Mouse (Mus musculus) brain, embryonic 18.5 days (tissue): ENCODE results near the gene Gm21983.
A peak's percentile ranks its signal among the peaks of the same experiment; 100 is the strongest.

Experiments
- DNase-seq: peaks from one replicate; pipeline ENCODE4 v3.0.0-alpha.2; 2012; ENCODE audit warnings: low read depth, low spot score

Gene Gm21983

DNA sequence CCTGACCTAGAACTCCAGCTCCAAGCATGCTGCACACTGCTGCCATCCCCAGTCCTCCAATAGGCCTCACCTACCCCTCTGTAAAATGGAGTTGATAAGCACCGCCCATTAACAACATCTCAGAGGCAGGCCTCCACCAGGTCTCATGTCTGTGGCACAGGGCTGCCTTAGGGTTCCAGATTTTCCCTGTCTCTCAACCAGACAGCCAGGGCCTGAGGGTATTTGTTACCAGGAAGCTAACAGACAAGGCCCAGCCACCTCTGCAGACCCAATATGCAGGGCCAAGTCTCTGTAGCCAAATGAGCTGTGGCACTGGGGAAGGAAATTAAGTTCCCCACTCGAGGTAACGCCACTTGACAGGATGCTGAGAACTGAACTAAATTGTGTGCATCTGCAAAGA lies 20.0 kb downstream of the Gm21983 start:
- DNase-seq = no peak

DNA sequence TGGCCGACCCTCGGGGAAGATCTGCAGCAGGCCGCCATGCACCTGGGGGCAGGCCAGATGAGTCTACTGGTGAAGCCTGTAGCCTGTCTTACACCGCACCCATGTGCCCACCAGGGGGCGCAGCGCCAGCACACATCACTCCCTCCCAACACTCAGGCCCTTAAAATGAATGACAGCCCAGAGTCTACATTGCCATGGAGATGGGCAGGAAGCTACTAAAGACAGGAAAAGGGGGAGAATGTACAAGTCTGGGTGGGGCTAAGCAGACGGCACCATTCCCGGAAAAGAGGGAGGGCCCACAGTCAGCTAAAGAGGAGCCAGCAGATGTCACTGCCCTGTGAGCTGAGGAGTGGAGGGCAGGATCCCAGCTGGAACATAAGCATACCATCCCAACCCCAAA lies 21.0 kb downstream of the Gm21983 start:
- peak; percentile 69 for DNase-seq

DNA sequence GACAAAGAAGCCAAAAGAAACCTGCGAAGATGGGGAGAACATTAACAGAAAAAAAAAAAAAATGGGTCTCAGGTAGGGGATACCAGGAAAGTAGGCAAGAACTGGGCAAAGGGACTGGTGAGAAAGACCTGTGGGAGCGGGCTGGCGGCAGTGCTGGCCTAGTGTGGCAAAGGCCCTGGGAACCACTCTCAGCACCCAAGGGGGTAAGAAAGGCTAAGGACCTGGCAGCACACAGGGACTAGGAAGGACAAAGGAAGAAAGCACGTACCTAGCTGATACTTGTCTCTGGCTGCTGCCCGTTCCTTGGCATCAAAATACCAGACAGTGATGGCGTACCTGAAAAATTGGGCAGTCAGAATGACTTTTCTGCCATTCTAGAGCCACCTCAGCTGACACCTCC lies 21.6 kb downstream of the Gm21983 start:
- DNase-seq = no peak

DNA sequence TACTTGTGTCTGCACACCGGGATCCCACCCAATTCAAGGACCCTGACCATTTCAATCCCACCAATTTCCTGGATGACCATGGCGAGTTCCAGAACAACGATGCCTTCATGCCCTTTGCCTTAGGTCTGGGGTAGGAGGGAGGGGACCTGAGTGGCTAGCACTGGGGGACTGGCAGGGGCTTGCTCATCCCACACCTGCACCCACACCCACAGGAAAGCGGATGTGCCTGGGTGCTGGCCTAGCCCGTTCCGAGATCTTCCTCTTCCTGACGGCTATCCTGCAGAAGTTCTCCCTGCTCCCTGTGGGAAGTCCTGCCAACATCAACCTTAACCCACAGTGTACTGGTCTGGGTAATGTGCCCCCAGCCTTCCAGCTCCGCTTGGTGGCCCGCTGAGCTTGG lies 22.7 kb downstream of the Gm21983 start:
- DNase-seq = no peak

GRCm38 (mm10) chr7:27156005-27156404 lies 24.9 kb downstream of the Gm21983 start:
- DNase-seq = no peak

- no peak for DNase-seq
Observed at GRCm38 (mm10) chr7:27153205-27153764, 27.6 kb downstream of the Gm21983 start, which contains the start of gene Cyp2t4. Cyp2t4 (plus strand) TSS chr7:27153714.

GRCm38 (mm10) chr7:27136410-27136996 lies 44.4 kb downstream of the Gm21983 start:
- DNase-seq = no peak

DNA sequence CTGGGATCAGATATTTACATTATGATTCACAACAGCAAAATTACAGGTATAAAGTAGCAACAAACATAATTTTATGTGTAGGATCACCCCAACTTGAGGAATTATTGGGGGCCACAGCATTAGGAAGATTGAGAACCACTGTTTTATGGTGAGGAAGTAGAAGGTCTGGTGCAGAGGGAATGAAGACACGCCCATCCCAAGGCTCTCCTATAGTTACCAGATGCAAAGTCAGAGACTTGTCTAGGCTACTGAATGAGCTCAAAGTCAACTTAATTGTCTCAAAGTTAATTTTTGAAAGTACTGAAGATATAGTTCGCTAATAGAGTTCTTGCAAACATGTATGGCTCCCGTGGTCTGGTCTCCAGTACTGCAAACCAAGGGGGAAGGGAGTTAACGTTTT lies 47.1 kb downstream of the Gm21983 start:
- no peak for DNase-seq

DNA sequence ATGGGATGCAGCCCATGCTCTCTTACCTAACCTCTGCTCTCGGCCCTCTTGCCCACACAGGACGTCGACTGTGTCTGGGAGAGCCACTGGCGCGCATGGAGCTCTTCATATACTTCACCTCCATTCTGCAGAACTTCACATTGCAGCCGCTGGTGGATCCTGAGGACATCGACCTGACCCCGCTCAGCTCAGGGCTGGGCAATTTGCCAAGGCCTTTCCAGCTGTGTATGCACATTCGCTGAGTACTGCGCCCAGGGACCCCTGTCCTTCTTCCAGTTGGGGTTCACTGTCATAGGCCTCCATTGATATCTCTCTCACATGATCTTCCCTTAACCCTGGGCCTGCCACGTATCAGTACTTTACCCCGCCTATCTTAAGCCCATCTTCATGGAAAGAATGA lies 47.7 kb downstream of the Gm21983 start:
- no peak for DNase-seq

DNA sequence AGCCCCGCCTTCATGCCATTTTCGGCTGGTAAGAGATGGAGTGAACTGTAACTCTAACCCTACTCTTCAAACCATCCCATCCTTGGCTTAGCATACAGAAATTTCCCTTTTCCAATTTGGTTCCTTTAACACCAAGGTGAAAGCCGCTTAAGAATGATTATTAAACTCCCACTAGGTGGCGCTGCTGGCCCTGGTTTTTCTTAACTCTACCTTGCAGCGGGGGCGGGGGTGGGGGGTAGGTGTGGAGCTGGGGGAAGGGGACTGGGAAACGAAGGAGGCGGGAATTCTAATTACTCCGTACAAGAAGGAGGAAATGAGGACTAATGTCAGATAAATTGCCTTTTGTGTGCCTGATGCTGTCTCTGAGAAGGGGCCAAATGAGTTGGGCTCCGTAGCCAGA lies 48.3 kb downstream of the Gm21983 start:
- DNase-seq = no peak

DNA sequence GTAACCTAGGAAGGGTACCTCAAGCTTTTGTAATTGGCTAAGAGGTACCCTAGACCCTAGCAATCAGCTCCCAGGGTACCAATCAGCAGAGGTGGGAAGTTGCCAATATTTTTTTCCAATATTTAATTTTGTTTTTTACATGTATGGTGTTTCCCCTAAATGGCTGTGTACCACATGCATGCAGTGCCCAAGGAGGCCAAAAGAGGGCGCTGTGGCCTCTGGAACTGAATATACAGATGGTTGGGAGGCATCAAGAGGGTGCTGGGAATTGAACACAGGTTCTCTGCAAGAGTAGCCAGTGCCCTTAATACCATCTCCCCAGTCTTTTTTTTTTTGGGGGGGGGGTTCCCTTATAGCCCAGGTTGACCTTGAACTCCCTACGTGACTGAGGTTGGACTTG lies 49.5 kb downstream of the Gm21983 start:
- no peak for DNase-seq

DNA sequence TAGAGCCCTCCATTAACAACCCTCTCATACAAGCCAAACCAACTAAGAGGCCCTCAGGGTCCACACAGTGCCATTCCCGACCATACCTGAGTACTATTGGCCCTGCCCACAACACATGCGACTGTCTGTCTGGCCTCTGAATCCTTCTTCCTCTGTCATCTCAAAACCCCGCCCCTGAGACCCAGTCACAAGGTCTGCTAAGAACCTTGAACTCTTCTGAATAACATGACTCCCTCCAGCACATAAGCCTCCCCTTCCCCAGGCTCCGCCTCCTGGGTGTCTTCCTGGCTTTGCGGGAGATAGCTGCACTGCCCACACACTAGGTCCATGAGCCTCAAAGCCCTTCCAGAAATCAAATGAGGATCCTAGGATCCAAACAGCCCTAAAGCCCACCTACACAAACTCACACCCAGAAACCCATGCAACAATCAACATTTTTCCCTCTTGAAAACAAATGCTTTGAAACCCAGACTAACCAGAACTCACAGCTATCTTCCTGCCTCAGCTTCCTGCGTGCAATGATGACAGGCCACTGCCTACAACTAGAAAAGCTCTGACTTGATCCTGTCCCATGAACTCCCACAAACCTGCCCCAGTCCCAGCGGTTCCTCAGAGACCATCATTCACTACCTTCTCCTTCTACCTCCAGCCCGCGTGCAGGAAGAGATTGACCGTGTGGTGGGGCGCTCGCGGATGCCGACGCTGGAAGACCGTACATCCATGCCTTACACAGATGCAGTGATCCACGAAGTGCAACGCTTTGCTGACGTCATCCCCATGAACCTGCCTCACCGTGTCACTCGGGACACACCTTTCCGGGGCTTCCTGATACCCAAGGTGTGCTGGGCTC lies 50.1 kb downstream of the Gm21983 start:
- no peak for DNase-seq

DNA sequence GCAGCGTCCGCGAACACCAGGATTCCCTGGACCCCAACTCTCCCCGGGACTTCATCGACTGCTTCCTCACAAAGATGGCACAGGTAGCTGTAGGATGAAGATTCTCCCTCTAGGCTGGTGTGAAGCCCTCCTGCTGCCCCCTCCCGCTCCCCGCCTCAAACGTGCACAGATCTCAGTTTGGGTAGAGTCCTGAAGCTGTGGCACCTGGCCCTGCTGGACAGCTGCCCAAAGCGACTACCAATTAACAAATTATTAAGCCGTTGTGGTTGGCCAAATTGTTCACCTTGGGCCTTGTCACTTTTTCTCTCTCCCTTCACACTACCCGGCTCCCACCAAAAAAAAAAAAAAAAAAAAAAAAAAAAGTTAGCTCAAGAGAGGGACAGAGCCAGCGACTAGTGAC lies 51.1 kb downstream of the Gm21983 start:
- DNase-seq = no peak

GRCm38 (mm10) chr7:27128946-27129345 lies 51.9 kb downstream of the Gm21983 start:
- DNase-seq = no peak

- no peak for DNase-seq
Observed at GRCm38 (mm10) chr7:27128162-27128561, 52.7 kb downstream of the Gm21983 start.

DNA sequence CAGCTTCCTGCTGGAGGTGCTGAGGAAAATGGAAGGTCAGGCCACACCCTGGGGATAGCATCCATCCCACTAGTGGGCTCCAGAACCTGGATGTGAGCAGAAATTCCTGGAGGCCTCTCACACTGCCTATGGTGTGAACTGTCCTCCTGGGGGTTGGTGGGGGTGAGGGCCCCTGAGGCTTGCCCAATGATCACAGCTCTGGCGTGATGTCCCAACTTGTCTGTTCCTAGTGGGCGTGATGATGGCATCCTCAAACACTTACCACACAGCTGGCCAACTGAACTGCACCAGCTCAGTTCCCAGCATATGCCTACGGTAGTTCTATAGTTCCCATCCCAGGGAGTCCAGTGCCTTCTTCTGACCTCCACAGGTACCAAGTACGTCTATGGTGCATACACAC lies 55.9 kb downstream of the Gm21983 start:
- DNase-seq = no peak

- no peak for DNase-seq
Observed at GRCm38 (mm10) chr7:27124305-27124832, 56.5 kb downstream of the Gm21983 start.

DNA sequence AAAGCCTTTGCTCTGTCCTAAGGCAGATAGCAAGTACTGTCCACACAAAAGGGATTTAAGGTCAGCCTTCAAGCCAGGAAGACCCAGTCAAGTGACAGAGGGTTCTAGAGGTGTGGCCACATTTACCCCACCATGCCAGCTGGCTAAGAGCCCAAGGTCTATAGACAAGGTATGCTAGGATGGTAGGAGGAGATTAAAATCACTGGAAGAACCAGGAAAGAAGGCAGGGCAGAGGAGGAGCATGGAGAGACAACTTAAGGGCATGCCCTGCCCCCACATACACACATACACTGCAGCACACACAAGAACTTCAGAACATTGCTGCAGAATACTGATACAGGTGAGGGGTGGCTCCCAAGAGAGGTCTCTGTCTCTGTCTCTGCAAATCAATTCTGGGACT lies 61.2 kb downstream of the Gm21983 start, which contains the start of gene Cyp2f2:
Cyp2f2 (plus strand) TSS at position 234 of the 400 bp plus-strand sequence.
- DNase-seq = no peak
